Mouse (Mus musculus): ENCODE data around the gene Nxph4. TPM values are rescaled to one million over a fixed set of nuclear protein-coding genes. Genes with fewer than 3 reads are reported as not detected.

The Nxph4 gene
- polyA plus RNA-seq, 1 experiment from 2014 or later = 1.8 TPM

DNA sequence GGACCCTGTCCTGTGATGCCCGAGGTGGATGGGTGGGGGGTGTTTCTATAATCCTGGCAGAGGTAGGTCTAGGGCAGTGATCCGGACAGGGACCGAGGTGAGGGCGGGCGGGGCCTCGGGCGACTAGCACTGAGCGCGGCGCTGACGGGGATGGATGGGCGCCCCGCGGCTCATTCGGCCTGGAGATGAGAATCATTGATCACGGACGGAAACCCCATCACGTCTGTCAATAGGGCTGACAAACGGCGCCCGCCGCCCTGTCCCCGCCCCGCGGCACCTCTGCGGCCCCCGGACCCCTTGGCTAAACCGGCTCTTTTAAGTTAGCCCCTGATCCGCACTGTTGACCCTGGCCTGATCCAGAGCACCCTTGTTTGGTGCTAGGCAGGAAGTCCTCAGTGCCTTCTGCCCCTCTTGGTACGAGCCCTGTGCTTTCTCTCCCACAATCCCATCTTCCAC is 598 bp upstream of the Nxph4 start:
- H3K9ac ChIP-seq (ENCODE audit: low read length) = 0 out of 2 replicates have a peak overlapping the region, but pooled peaks have one; percentile 26
- peak; percentile 10; the same call in 1 of the 2 replicates for ATAC-seq (ENCODE audit: low read depth)

DNA sequence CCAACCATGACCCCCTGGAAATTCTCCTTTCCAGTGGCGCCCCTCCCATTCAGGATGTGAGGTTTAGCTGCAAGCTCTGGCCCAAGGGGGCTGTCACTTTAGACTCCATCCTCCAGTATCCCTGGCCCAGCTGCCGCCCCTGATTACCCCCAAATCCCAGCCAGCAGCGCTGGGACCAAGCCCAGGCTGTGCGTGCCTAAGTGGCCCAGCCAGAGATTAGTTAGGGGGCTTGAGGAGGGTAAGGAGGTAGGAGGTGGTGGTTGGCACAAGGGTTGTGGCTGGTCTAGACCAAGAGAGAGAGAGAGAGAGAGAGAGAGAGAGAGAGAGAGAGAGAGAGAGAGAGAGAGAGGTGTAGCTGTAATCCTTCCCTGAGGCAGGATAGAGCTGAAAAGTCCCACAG is 2.8 kb downstream of the Nxph4 start:
- Histone ChIP-seq H3K9ac (ENCODE audit: low read length) (no peak overlapping the region), H3K36me3 (ENCODE audit: control insufficient read depth, insufficient read depth, low read length) (no peaks in the 10 kb centered on the region), H3K4me2 (ENCODE audit: low read depth, low read length) (no peak overlapping the region), H3K9me3 (ENCODE audit: control insufficient read depth, low read length) (no peaks in the 10 kb centered on the region), H3K27ac (ENCODE audit: low read length) (no peak overlapping the region), H3K27me3 (ENCODE audit: control insufficient read depth, insufficient read depth, low read depth, low read length) (peaks cover 99% of the 10 kb centered on the region), H3K4me3 (ENCODE audit: low read length) (no peak overlapping the region), H3K4me1 (replicated peaks; ENCODE audit: control insufficient read depth, insufficient read depth, low read length) (peaks cover 15% of the 10 kb centered on the region)
- 1% methylated on average over 4 of the region's 4 CpGs for WGBS
- no peak for ATAC-seq (ENCODE audit: low read depth)

More for the DNA sequence above, 598 bp upstream of the Nxph4 start:
- Histone ChIP-seq H3K27me3 (ENCODE audit: control insufficient read depth, insufficient read depth, low read depth, low read length) (peaks cover 70% of the 10 kb centered on the region), H3K9me3 (ENCODE audit: control insufficient read depth, low read length) (no peaks in the 10 kb centered on the region), H3K27ac (ENCODE audit: low read length) (no peak overlapping the region), H3K4me1 (replicated peaks; ENCODE audit: control insufficient read depth, insufficient read depth, low read length) (peaks cover 12% of the 10 kb centered on the region), H3K4me2 (ENCODE audit: low read depth, low read length) (peak overlapping the region; percentile 98), H3K4me3 (ENCODE audit: low read length) (peak overlapping the region; percentile 56), H3K36me3 (ENCODE audit: control insufficient read depth, insufficient read depth, low read length) (no peaks in the 10 kb centered on the region)
- under 1% methylated on average over 29 of the region's 30 CpGs for WGBS

DNA sequence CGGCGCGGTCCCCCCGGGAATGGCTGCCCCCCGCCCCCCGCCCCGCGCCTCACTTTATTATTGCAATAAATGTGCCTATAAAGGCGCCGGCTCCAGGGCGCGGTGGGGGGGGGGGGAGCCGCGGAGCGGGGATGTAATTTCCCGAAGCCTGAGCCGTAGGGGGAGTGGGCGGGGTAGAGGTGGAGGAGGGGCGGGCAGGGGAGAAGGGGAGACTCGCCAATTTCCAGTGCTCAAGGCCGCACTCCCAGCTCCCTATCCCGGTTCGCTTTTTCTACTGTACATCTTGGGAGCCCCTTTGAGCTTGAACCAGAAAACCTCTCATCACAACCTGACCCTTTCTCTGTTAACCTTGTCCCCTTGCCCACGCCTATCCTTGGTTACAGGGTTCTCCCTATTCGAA is 3.4 kb downstream of the Nxph4 start:
- peaks cover 21% of the 10 kb centered on the region for H3K4me1 ChIP-seq (replicated peaks; ENCODE audit: control insufficient read depth, insufficient read depth, low read length)

DNA sequence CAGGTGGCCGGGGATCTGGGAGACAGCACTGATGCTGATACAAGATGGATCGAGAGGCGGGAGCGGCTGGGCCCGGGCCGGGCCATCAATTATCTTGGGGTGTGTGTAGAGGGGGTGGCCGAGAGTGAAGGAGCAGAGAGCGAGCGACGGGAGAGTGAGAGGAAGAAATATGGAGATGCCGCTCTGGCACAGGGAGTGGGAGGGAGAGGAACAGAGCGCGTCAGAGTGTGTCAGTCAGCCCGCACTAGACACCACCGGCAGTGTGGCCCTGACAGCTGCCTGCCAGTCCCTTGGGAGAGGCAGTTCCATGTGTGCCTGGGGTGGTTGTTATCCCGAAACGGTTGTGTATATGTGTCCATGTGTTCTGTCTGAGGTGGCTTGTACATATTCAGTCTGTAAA is 6.9 kb downstream of the Nxph4 start:
- no peak overlapping the region for H3K4me3 ChIP-seq (ENCODE audit: low read length)
- WGBS = 4% methylated on average over 17 of the region's 17 CpGs
- no peak overlapping the region for H3K4me2 ChIP-seq (ENCODE audit: low read depth, low read length)
- no peak overlapping the region for H3K9ac ChIP-seq (ENCODE audit: low read length)
- no peak for ATAC-seq (ENCODE audit: low read depth)
- no peaks in the 10 kb centered on the region for H3K36me3 ChIP-seq (ENCODE audit: control insufficient read depth, insufficient read depth, low read length)
- peaks cover 90% of the 10 kb centered on the region for H3K27me3 ChIP-seq (ENCODE audit: control insufficient read depth, insufficient read depth, low read depth, low read length)
- H3K9me3 ChIP-seq (ENCODE audit: control insufficient read depth, low read length) = no peaks in the 10 kb centered on the region
- peaks cover 11% of the 10 kb centered on the region for H3K4me1 ChIP-seq (replicated peaks; ENCODE audit: control insufficient read depth, insufficient read depth, low read length)
- no peak overlapping the region for H3K27ac ChIP-seq (ENCODE audit: low read length)

More for the DNA sequence above, 3.4 kb downstream of the Nxph4 start:
- Histone ChIP-seq H3K9ac (ENCODE audit: low read length) (no peak overlapping the region), H3K36me3 (ENCODE audit: control insufficient read depth, insufficient read depth, low read length) (no peaks in the 10 kb centered on the region), H3K27me3 (ENCODE audit: control insufficient read depth, insufficient read depth, low read depth, low read length) (peaks cover 99% of the 10 kb centered on the region), H3K27ac (ENCODE audit: low read length) (no peak overlapping the region), H3K9me3 (ENCODE audit: control insufficient read depth, low read length) (no peaks in the 10 kb centered on the region), H3K4me2 (ENCODE audit: low read depth, low read length) (no peak overlapping the region), H3K4me3 (ENCODE audit: low read length) (no peak overlapping the region)
- WGBS = 0% methylated on average over 16 of the region's 25 CpGs
- ATAC-seq (ENCODE audit: low read depth) = no peak

DNA sequence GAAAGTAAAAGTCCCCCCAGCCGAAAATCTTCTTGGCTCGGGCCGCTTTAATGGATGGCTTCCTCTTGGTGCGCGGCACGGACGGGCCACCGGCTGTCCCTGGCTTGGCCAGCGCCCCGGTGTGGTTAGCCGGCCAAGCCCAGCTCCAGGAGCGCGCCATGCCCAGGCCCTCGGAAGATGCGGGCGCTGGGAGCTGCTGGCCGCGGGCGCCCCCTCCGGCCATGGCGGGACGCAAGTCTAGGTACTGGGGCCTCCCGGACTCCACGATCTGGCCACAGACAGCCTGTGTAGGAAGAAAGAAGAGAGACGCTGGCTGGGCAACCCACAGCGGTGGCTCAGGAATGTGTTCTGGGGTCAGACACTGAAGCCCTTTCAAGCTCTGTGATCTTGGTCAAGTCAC is 7.7 kb downstream of the Nxph4 start:
- ATAC-seq (ENCODE audit: low read depth) = peak; percentile 65
- Histone ChIP-seq H3K4me1 (replicated peaks; ENCODE audit: control insufficient read depth, insufficient read depth, low read length) (peaks cover 12% of the 10 kb centered on the region), H3K9ac (ENCODE audit: low read length) (0 out of 2 replicates have a peak overlapping the region, but pooled peaks have one; percentile 16), H3K27me3 (ENCODE audit: control insufficient read depth, insufficient read depth, low read depth, low read length) (peaks cover 82% of the 10 kb centered on the region), H3K9me3 (ENCODE audit: control insufficient read depth, low read length) (no peaks in the 10 kb centered on the region), H3K4me3 (ENCODE audit: low read length) (peak overlapping the region; percentile 42), H3K27ac (ENCODE audit: low read length) (no peak overlapping the region), H3K4me2 (ENCODE audit: low read depth, low read length) (peak overlapping the region; percentile 53), H3K36me3 (ENCODE audit: control insufficient read depth, insufficient read depth, low read length) (no peaks in the 10 kb centered on the region)
- WGBS = 1% methylated on average over 26 of the region's 26 CpGs

- H3K9me3 ChIP-seq (ENCODE audit: control insufficient read depth, low read length) = no peaks in the 10 kb centered on the region
- H3K27ac ChIP-seq (ENCODE audit: low read length) = no peak overlapping the region
- H3K4me3 ChIP-seq (ENCODE audit: low read length) = peak overlapping the region; percentile 42
- no peak for ATAC-seq (ENCODE audit: low read depth)
- H3K9ac ChIP-seq (ENCODE audit: low read length) = 0 out of 2 replicates have a peak overlapping the region, but pooled peaks have one; percentile 16
- H3K36me3 ChIP-seq (ENCODE audit: control insufficient read depth, insufficient read depth, low read length) = no peaks in the 10 kb centered on the region
- H3K4me1 ChIP-seq (replicated peaks; ENCODE audit: control insufficient read depth, insufficient read depth, low read length) = peaks cover 17% of the 10 kb centered on the region
- WGBS = 1% methylated on average over 26 of the region's 26 CpGs
- H3K4me2 ChIP-seq (ENCODE audit: low read depth, low read length) = peak overlapping the region; percentile 53
- H3K27me3 ChIP-seq (ENCODE audit: control insufficient read depth, insufficient read depth, low read depth, low read length) = peaks cover 76% of the 10 kb centered on the region
Observed at GRCm38 (mm10) chr10:127526048-127526447, 8.3 kb downstream of the Nxph4 start.

DNA sequence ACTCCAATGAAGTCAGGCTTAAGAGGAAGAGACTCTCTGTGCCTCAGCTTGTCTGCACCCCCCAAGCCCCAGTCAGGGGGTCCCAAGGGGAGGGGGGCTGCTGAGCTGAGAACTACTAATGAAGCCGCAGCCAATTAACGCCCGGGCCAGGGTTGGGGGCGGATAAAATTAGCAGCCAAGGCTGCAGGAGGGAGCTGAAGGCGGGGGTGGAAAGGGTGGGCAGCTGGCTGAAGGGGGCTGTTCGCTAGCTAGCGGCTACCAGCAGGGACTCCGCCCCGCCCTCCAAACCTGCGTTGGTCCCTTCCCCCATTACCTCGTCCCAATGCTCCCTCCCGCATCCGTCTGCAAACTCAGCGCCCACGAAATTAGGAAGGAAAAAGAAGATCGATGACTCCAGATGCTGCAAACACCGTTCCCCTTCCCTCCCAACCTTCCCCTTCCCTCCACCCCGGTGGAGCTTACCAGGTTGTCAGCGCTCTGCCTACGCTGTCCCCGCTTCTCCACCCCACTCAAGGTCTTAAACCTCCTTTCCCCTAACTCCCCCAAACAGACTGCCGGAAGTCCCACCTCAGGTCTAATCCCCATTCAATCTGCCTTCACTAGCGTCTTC is 9.6 kb downstream of the Nxph4 start:
- Histone ChIP-seq H3K9ac (ENCODE audit: low read length) (no peak overlapping the region), H3K4me3 (ENCODE audit: low read length) (no peak overlapping the region), H3K27ac (ENCODE audit: low read length) (no peak overlapping the region), H3K9me3 (ENCODE audit: control insufficient read depth, low read length) (no peaks in the 10 kb centered on the region), H3K27me3 (ENCODE audit: control insufficient read depth, insufficient read depth, low read depth, low read length) (peaks cover 63% of the 10 kb centered on the region), H3K36me3 (ENCODE audit: control insufficient read depth, insufficient read depth, low read length) (peaks cover 8% of the 10 kb centered on the region), H3K4me2 (ENCODE audit: low read depth, low read length) (no peak overlapping the region), H3K4me1 (replicated peaks; ENCODE audit: control insufficient read depth, insufficient read depth, low read length) (peaks cover 22% of the 10 kb centered on the region)
- 3% methylated on average over 23 of the region's 23 CpGs for WGBS
- ATAC-seq (ENCODE audit: low read depth) = no peak

DNA sequence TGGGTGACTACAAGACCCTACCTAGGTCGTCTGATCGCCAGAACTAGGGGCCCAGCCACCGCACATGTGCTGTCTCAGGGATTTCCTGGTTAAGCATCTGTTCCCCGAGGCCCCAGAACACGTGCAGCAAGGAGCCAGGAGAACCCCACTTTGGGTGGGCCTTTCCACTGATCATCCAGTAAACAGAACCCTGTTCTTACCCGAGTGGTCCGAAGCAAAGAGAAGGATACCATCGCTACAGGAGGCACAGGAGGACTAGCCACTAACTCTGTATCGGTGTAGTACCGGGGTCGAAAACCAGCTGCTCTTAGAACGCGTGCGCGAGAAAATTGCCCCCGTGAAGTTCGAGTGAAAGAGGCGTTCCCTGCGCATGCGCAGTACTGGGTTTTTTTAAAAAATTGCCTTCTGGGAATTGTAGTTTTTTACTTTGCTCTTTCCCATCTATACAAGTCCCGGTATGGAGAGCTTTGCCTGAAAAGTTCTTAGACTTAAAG is 12.2 kb downstream of the Nxph4 start, which contains the start of gene Shmt2:
Gene Shmt2, minus strand, starts transcription at position 357 of the 494 bp plus-strand sequence.
- H3K27me3 ChIP-seq (ENCODE audit: control insufficient read depth, insufficient read depth, low read depth, low read length) = peaks cover 38% of the 10 kb centered on the region

DNA sequence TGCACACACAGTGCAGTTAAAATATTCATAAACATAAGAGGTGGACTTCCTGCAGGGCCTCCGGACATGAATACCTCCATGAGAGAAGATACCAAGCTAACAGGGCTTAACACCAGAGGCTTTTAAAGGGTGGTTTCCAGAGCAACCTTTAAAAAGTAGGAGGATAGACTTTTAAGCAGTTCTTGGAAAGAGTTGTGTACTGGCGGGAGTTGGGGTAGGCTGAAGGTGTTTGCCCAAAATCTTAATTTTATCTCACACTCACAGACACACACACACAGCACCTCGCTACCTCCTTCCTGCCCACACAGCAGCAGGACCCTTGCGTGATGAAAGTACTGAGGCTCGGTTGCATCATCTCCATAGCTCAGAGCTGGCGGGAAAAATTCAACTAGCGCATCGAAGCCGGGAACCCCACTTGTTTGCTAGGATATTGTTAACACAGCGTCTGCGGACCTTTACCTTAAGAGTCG is 12.7 kb downstream of the Nxph4 start:
- 1% methylated on average over 12 of the region's 12 CpGs for WGBS
- peaks cover 34% of the 10 kb centered on the region for H3K27me3 ChIP-seq (ENCODE audit: control insufficient read depth, insufficient read depth, low read depth, low read length)
- ATAC-seq (ENCODE audit: low read depth) = 0 out of 2 replicates have a peak, but pooled peaks have one; percentile 11
- peaks cover 30% of the 10 kb centered on the region for H3K36me3 ChIP-seq (ENCODE audit: control insufficient read depth, insufficient read depth, low read length)
- H3K4me3 ChIP-seq (ENCODE audit: low read length) = peak overlapping the region; percentile 56
- peaks cover 27% of the 10 kb centered on the region for H3K4me1 ChIP-seq (replicated peaks; ENCODE audit: control insufficient read depth, insufficient read depth, low read length)
- no peak overlapping the region for H3K27ac ChIP-seq (ENCODE audit: low read length)
- H3K4me2 ChIP-seq (ENCODE audit: low read depth, low read length) = peak overlapping the region; percentile 62
- peak overlapping the region; percentile 61 for H3K9ac ChIP-seq (ENCODE audit: low read length)
- no peaks in the 10 kb centered on the region; the same call in 1 of the 2 replicates for H3K9me3 ChIP-seq (ENCODE audit: control insufficient read depth, low read length)

More for the DNA sequence above, 12.2 kb downstream of the Nxph4 start, which contains the start of gene Shmt2:
- Histone ChIP-seq H3K4me3 (ENCODE audit: low read length) (peak within 1 kb of the TSS; percentile 56), H3K4me2 (ENCODE audit: low read depth, low read length) (peak within 1 kb of the TSS; percentile 62), H3K27ac (ENCODE audit: low read length) (no peak within 1 kb of the TSS), H3K9me3 (ENCODE audit: control insufficient read depth, low read length) (no peaks in the 10 kb centered on the region; the same call in 1 of the 2 replicates), H3K36me3 (ENCODE audit: control insufficient read depth, insufficient read depth, low read length) (peaks cover 30% of the 10 kb centered on the region), H3K4me1 (replicated peaks; ENCODE audit: control insufficient read depth, insufficient read depth, low read length) (peaks cover 25% of the 10 kb centered on the region), H3K9ac (ENCODE audit: low read length) (peak within 1 kb of the TSS; percentile 61)
- peak; percentile 65 for ATAC-seq (ENCODE audit: low read depth)
- WGBS = 0% methylated on average over 21 of the region's 21 CpGs
